In the genomic region with DNA sequence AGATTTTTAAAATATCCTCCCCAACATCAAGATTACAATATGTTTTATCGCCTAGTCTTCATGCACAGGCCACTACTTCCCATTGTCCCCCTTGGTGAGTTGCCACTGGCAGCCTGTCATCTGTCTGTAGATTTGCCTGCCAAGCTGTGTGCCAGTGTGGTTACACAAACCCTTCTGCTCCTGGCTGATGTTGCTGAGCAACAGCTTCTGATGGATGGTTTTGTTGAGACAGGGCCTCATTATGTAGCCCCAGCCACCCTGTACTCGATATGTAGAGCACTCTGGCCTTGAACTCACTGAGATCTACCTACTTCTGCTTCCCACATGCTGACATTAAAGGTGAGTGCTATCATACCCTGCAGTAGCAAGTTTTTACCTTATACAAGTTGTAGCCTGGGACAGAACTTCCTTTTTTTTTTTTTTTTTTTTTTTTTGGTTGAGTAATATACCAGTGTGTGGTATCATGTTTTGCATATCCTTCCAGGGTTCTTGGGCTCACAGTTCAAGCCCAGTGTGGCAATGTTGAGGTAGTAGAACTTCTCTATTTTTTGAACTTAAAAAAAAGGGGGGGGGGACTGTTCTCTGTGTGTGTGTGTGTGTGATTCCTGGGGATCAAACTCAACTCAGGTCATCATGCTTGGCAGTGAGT, we compare ENCODE assay signal across 11 mouse cellular contexts. TPM values are rescaled to one million over a fixed set of nuclear protein-coding genes. Genes with fewer than 3 reads are reported as not detected.
A peak's percentile ranks its signal among the peaks of the same experiment; 100 is the strongest.
DNase-seq lines count a peak whose midpoint lies in the region; ATAC-seq and TF ChIP-seq lines count a peak whose summit lies in the region.
"Had no signal": no experiment of that assay in that cellular context is flagged by ENCODE, and none has a peak within 500 bp of the region (broad histone marks: within the 10 kb centered on the region; RNA-seq: fewer than 3 reads in every experiment).

No protein-coding gene starts in this region.

- 0 out of 2 replicates have a peak overlapping the region, but pooled peaks have one; percentile 6 for H3K27ac ChIP-seq in forebrain, embryonic 15.5 days (replicated peaks)
- no peak overlapping the region for H3K27ac ChIP-seq in forebrain, embryonic 10.5 days
- peak overlapping the region; percentile 54; the same call in 1 of the 2 replicates for H3K27ac ChIP-seq in layer of hippocampus, adult 2 months
- H3K27ac ChIP-seq: stomach, postnatal 0 days had no signal

- no peak overlapping the region for H3K4me2 ChIP-seq in forebrain, embryonic 15.5 days (replicated peaks)
- H3K4me2 ChIP-seq: lung, embryonic 14.5 days had no signal

- no peak overlapping the region for H3K4me3 ChIP-seq in forebrain, embryonic 15.5 days
- no peak overlapping the region for H3K4me3 ChIP-seq in forebrain, embryonic 10.5 days
- no peak overlapping the region for H3K4me3 ChIP-seq in layer of hippocampus, adult 2 months

- peak; percentile 67 for ATAC-seq in forebrain, embryonic 15.5 days (replicated peaks)

- WGBS in forebrain, embryonic 15.5 days = 65% methylated on average over 2 of the region's 2 CpGs
- 93% methylated on average over 2 of the region's 2 CpGs for WGBS in forebrain, embryonic 10.5 days

- H3K4me1 ChIP-seq in forebrain, embryonic 15.5 days = no peaks in the 10 kb centered on the region
- H3K4me1 ChIP-seq in forebrain, embryonic 10.5 days = no peaks in the 10 kb centered on the region

- no peak for TF ChIP-seq CTCF in layer of hippocampus, adult 2 months (conservative IDR thresholded peaks at IDR 0.05)

- no peak for DNase-seq in forebrain, embryonic 10.5 days (ENCODE audit: extremely low spot score, low spot score)
- DNase-seq in spleen, adult 18-20 months = peak; percentile 27 to 32
- no peak for DNase-seq in spleen, adult 12 weeks (ENCODE audit: low spot score)
- peak; percentile 39 to 58 for DNase-seq in layer of hippocampus, adult 2 months (ENCODE audit: low spot score in 2 of 2)
- DNase-seq in heart, postnatal 10 days = no peak
- no peak for DNase-seq in neural tube, embryonic 10.5 days (ENCODE audit: extremely low spot score, low spot score)
- no peak for DNase-seq in kidney, adult 11 months
- DNase-seq: kidney, postnatal 10 days; lung, embryonic 14.5 days had no signal

- H3K27me3 ChIP-seq in forebrain, embryonic 15.5 days = no peaks in the 10 kb centered on the region
- no peaks in the 10 kb centered on the region for H3K27me3 ChIP-seq in forebrain, embryonic 10.5 days (ENCODE audit: poor library complexity, severe bottlenecking)

- H3K9me3 ChIP-seq in forebrain, embryonic 15.5 days = no peaks in the 10 kb centered on the region
- no peaks in the 10 kb centered on the region for H3K9me3 ChIP-seq in forebrain, embryonic 10.5 days

- intact Hi-C loops in heart, postnatal 10 days (cut with DNase I) = no loop called here

- no peak overlapping the region for H3K9ac ChIP-seq in forebrain, embryonic 15.5 days (replicated peaks)
- H3K9ac ChIP-seq: lung, embryonic 14.5 days had no signal

- peaks cover 24% of the 10 kb centered on the region for H3K36me3 ChIP-seq in forebrain, embryonic 15.5 days
- peaks cover 37% of the 10 kb centered on the region for H3K36me3 ChIP-seq in forebrain, embryonic 10.5 days (replicated peaks)

RNA-seq across cellular contexts. Expression of gene Hsh2d, which starts 5.8 kb away (rescaled TPM):
- polyA plus RNA-seq in forebrain, embryonic 15.5 days (2015; fragmentation: Nextera tagmentation; extraction: Ambion mirVana) = not detected in 2 replicates
- 0.07 TPM in 1 of 2 replicates, not detected in the other for polyA plus RNA-seq in forebrain, embryonic 10.5 days (2016; fragmentation: Nextera tagmentation; extraction: Ambion mirVana)
- total RNA-seq in layer of hippocampus, adult 2 months (2021) = under 1 TPM; 0.20 to 0.25 TPM
- total RNA-seq in heart, postnatal 10 days (2021) = not detected

RNA-seq across cellular contexts. Expression of gene Rab8a, which starts 22.7 kb away (rescaled TPM):
- 100 and 103 TPM in 2 replicates for polyA plus RNA-seq in forebrain, embryonic 15.5 days (2015; fragmentation: Nextera tagmentation; extraction: Ambion mirVana)
- polyA plus RNA-seq in forebrain, embryonic 10.5 days (2016; fragmentation: Nextera tagmentation; extraction: Ambion mirVana) = 138 and 144 TPM in 2 replicates
- 10 to 100 TPM; 35.4 to 36.1 TPM for total RNA-seq in layer of hippocampus, adult 2 months (2021)
- total RNA-seq in heart, postnatal 10 days (2021) = 10 to 100 TPM; 38.3 to 42.8 TPM

RNA-seq across cellular contexts. Expression of gene Cib3, which starts 29.0 kb away (rescaled TPM):
- polyA plus RNA-seq in forebrain, embryonic 15.5 days (2015; fragmentation: Nextera tagmentation; extraction: Ambion mirVana) = not detected in 2 replicates
- not detected in 2 replicates for polyA plus RNA-seq in forebrain, embryonic 10.5 days (2016; fragmentation: Nextera tagmentation; extraction: Ambion mirVana)
- total RNA-seq in layer of hippocampus, adult 2 months (2021) = not detected
- not detected for total RNA-seq in heart, postnatal 10 days (2021)
- polyA plus RNA-seq: lung, embryonic 14.5 days had no signal

RNA-seq across cellular contexts. Expression of gene Gm11034, which starts 29.8 kb away (rescaled TPM):
- not detected in 2 replicates for polyA plus RNA-seq in forebrain, embryonic 15.5 days (2015; fragmentation: Nextera tagmentation; extraction: Ambion mirVana)
- not detected in 2 replicates for polyA plus RNA-seq in forebrain, embryonic 10.5 days (2016; fragmentation: Nextera tagmentation; extraction: Ambion mirVana)
- total RNA-seq in layer of hippocampus, adult 2 months (2021) = not detected
- total RNA-seq in heart, postnatal 10 days (2021) = not detected
- polyA plus RNA-seq: lung, embryonic 14.5 days; stomach, postnatal 0 days had no signal

RNA-seq across cellular contexts. Expression of gene Fam32a, which starts 35.9 kb away (rescaled TPM):
- 116 and 117 TPM in 2 replicates for polyA plus RNA-seq in forebrain, embryonic 15.5 days (2015; fragmentation: Nextera tagmentation; extraction: Ambion mirVana)
- 77.6 and 80.0 TPM in 2 replicates for polyA plus RNA-seq in forebrain, embryonic 10.5 days (2016; fragmentation: Nextera tagmentation; extraction: Ambion mirVana)
- total RNA-seq in layer of hippocampus, adult 2 months (2021) = 10 to 100 TPM; 56.1 to 63.4 TPM
- 10 to 100 TPM; 24.9 to 27.5 TPM for total RNA-seq in heart, postnatal 10 days (2021)

Comparison
In these comparisons a context has a peak if more than half of its experiments do, and no peak if none do; other contexts are left out.
1. DNase-seq: peak in spleen, adult 18-20 months (2 of 2) and layer of hippocampus, adult 2 months (2 of 2); none in forebrain, embryonic 10.5 days (single experiment), spleen, adult 12 weeks (single experiment), heart, postnatal 10 days (0 of 2), neural tube, embryonic 10.5 days (single experiment) and kidney, adult 11 months (single experiment).